Mouse (Mus musculus) liver, embryonic 12.5 days (tissue): Measurements from ENCODE around the gene Olfr143. TPM values are rescaled to one million over a fixed set of nuclear protein-coding genes. Genes with fewer than 3 reads are reported as not detected.

Source experiments
- ATAC-seq: fragments of 200-750 bp; cut with Nextera tagmentation; 2 replicates; pipeline ENCODE4 v1.8.0; 2017; ENCODE audit warnings: moderate number of reproducible peaks, mild to moderate bottlenecking, moderate library complexity
- H3K27ac ChIP-seq: fragments of 300-500 bp; sonication (generic); 2 replicates; pipeline ENCODE4 v1.5.1; 2016; ENCODE audit warnings: mild to moderate bottlenecking
- H3K27me3 ChIP-seq: fragments of 300-500 bp; sonication (generic); replicated peaks from 2 replicates; pipeline ENCODE4 v1.6.1; 2016; ENCODE audit warnings: mild to moderate bottlenecking, moderate library complexity
- H3K36me3 ChIP-seq: fragments of 300-500 bp; sonication (generic); 2 replicates; pipeline ENCODE4 v1.6.1; 2016; ENCODE audit warnings: mild to moderate bottlenecking, moderate library complexity
- H3K4me1 ChIP-seq: fragments of 300-500 bp; sonication (generic); 2 replicates; pipeline ENCODE4 v1.6.1; 2016
- H3K4me2 ChIP-seq: fragments of 300-500 bp; sonication (generic); 2 replicates; pipeline ENCODE4 v1.6.1; 2016; ENCODE audit warnings: mild to moderate bottlenecking, moderate library complexity
- H3K4me3 ChIP-seq: fragments of 300-500 bp; sonication (generic); 2 replicates; pipeline ENCODE4 v1.5.1; 2016; ENCODE audit warnings: mild to moderate bottlenecking, moderate library complexity
- H3K9ac ChIP-seq: fragments of 300-500 bp; sonication (generic); 2 replicates; pipeline ENCODE4 v1.6.1; 2016; ENCODE audit warnings: mild to moderate bottlenecking, moderate library complexity
- H3K9me3 ChIP-seq: fragments of 300-500 bp; sonication (generic); replicated peaks from 2 replicates; pipeline ENCODE4 v1.6.1; 2016; ENCODE audit warnings: mild to moderate bottlenecking, moderate library complexity
- WGBS: fragments of 180-500 bp; shearing (Covaris S2); methylation state at CpG from one replicate; pipeline ENCODE4 v1.1.7; 2016; ENCODE audit not compliant: insufficient replicate concordance; 5-methylcytosine and 5-hydroxymethylcytosine counted together
- polyA plus RNA-seq: library from polyadenylated mRNA; unstranded; fragments of >200 nt; fragmentation: Nextera tagmentation; extraction: Ambion mirVana; gene quantifications from 2 replicates; pipeline ENCODE4 v1.2.1, GENCODE M21; 2016

Gene Olfr143
- polyA plus RNA-seq: not detected in 2 replicates

DNA sequence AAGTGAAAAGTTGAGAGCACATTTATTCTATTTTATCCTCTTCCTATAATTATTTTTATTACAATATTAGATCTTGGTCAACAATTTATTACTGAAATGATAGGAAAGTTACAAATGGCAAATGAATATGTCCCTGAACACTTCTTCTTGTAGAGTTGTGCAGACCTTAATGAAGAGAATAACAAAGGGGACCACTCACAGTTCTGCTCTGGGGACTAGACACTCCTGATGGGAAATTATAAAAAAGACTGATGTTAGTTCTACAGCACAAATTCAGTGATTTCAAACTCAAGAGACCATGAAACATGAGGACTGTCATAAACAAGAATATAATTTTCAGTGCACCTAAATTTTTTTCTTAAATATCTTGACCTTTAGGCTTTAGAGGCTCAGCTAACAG is at the start of gene Olfr143:
Gene Olfr143 (plus strand): TSS at position 301 of the 400 bp plus-strand sequence.
- Histone ChIP-seq H3K9me3 (no peaks in the 10 kb centered on the region), H3K4me2 (no peak within 1 kb of the TSS), H3K27ac (no peak within 1 kb of the TSS), H3K36me3 (no peaks in the 10 kb centered on the region), H3K9ac (no peak within 1 kb of the TSS), H3K27me3 (no peaks in the 10 kb centered on the region), H3K4me1 (no peaks in the 10 kb centered on the region), H3K4me3 (no peak within 1 kb of the TSS)
- no peak for ATAC-seq

DNA sequence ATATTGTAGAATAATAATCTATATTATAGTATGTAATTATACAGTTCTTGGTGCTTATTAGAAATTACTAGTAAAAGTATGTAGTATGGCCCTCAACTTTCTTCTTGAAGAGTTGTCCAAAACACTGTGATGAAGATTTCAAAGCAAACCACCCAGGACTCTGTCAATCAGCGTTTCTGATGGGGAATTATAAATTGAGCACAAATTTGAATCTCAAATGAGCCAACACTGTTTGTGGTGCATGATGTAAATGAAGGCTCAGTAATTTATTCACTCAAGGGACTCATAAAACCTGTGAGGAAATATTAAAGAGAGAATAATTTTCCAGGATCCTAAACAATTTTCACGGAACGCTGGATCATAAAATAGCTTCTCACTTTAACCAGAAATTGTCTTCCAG is 44.5 kb upstream of the Olfr143 start, which contains the start of gene Olfr893:
Gene Olfr893 (plus strand): TSS at position 301 of the 400 bp plus-strand sequence.
- WGBS: 64% methylated on average over 3 of the region's 3 CpGs
- Histone ChIP-seq H3K27me3 (no peaks in the 10 kb centered on the region), H3K27ac (no peak within 1 kb of the TSS)

DNA sequence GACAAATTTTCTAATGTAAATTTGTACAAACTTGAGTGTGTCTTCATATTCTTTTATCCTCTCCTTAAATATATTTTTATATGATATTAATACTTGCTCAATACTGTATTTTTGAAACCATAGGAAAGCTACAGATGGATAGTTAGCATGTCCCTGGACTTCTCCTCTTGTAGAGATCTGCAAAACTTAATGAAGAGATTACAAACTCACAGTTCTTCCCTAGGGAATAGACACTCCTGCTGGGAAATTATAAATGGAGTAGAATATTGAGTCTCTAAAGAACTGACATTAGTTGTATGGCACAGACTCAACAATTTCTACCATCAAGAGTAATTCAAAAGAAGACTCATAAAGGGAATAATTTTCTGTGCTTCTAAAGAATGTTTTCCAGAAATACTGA is 34.8 kb upstream of the Olfr143 start, which contains the start of gene Olfr894:
Gene Olfr894 (plus strand): TSS at position 301 of the 400 bp plus-strand sequence.
- H3K4me1 ChIP-seq: no peaks in the 10 kb centered on the region
- no peak for ATAC-seq
- no peaks in the 10 kb centered on the region for H3K9me3 ChIP-seq
- no peaks in the 10 kb centered on the region for H3K27me3 ChIP-seq
- no peak within 1 kb of the TSS for H3K9ac ChIP-seq
- no peaks in the 10 kb centered on the region for H3K36me3 ChIP-seq
- H3K4me3 ChIP-seq: no peak within 1 kb of the TSS
- H3K4me2 ChIP-seq: no peak within 1 kb of the TSS
- H3K27ac ChIP-seq: no peak within 1 kb of the TSS

More for the DNA sequence above, 44.5 kb upstream of the Olfr143 start, which contains the start of gene Olfr893:
- H3K4me2 ChIP-seq: no peak within 1 kb of the TSS
- H3K4me1 ChIP-seq: no peaks in the 10 kb centered on the region
- no peak within 1 kb of the TSS for H3K9ac ChIP-seq
- no peaks in the 10 kb centered on the region for H3K36me3 ChIP-seq
- H3K9me3 ChIP-seq: no peaks in the 10 kb centered on the region
- H3K4me3 ChIP-seq: no peak within 1 kb of the TSS
- ATAC-seq: no peak

DNA sequence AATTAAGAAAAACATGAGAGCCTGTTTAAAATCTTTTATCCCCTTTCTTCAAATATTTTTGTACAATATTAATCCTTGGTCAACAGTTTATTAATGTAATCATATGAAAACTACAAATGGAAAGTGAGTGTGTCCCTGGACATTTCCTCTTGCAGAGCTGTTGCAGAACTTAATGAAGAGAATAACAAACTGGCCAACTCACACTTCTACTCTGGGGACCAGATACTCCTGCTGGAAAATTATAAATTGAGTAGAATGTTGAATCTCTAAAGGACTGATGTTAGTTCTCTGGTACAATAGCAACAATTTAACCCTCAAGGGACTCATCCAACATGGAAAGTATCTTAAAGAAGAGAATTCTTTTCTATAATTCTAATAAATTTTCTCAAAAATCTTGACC is 15.0 kb downstream of the Olfr143 start, which contains the start of gene Olfr895:
Gene Olfr895 (plus strand): TSS at position 301 of the 400 bp plus-strand sequence.
- no peak for ATAC-seq
- no peaks in the 10 kb centered on the region for H3K27me3 ChIP-seq
- H3K9me3 ChIP-seq: no peaks in the 10 kb centered on the region
- no peak within 1 kb of the TSS for H3K9ac ChIP-seq
- H3K4me1 ChIP-seq: no peaks in the 10 kb centered on the region
- no peak within 1 kb of the TSS for H3K4me2 ChIP-seq
- H3K4me3 ChIP-seq: no peak within 1 kb of the TSS
- no peak within 1 kb of the TSS for H3K27ac ChIP-seq
- no peaks in the 10 kb centered on the region for H3K36me3 ChIP-seq

DNA sequence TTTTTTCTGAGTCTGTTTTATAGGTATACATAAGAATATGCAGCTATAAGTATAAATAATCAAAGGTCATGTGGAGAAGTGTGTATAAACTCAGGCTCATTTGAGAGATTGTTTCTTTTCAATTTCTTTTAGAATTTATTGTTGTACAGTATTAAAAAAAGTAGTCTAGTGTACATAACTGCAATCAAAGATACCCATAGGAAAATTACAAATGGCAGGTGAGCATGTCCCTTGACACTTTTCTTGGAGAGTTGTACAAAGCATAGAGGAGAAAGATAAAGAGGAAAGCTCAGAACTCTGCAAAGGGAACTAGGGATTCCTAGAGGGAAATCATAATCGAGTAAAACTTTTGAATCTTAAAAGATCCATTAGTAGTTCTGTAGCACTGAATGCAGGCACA is 38.2 kb downstream of the Olfr143 start, which contains the start of gene Olfr896-ps1:
Gene Olfr896-ps1 (plus strand): TSS at position 301 of the 400 bp plus-strand sequence.
- WGBS: 56% methylated on average over 1 of the region's 1 CpGs
- H3K4me1 ChIP-seq: no peaks in the 10 kb centered on the region
- ATAC-seq: no peak
- no peak within 1 kb of the TSS for H3K4me3 ChIP-seq
- no peaks in the 10 kb centered on the region for H3K36me3 ChIP-seq
- H3K27me3 ChIP-seq: no peaks in the 10 kb centered on the region
- H3K9me3 ChIP-seq: no peaks in the 10 kb centered on the region
- H3K27ac ChIP-seq: no peak within 1 kb of the TSS
- H3K4me2 ChIP-seq: no peak within 1 kb of the TSS
- no peak within 1 kb of the TSS for H3K9ac ChIP-seq

Other genes with a start within 250 kb of the Olfr143 start
- gene Olfr883, start 227.0 kb upstream of the Olfr143 start, polyA plus RNA-seq: not detected in 2 replicates
- gene Olfr884, start 206.2 kb upstream of the Olfr143 start, polyA plus RNA-seq: not detected in 2 replicates
- gene Olfr885, start 191.5 kb upstream of the Olfr143 start, polyA plus RNA-seq: not detected in 2 replicates
- not detected in 2 replicates for gene Olfr887, start 168.7 kb upstream of the Olfr143 start, polyA plus RNA-seq
- gene Olfr888, start 144.6 kb upstream of the Olfr143 start, polyA plus RNA-seq: not detected in 2 replicates
- 0.25 and 0.32 TPM in 2 replicates for gene Olfr889, start 137.6 kb upstream of the Olfr143 start, polyA plus RNA-seq
- gene Olfr890, start 110.3 kb upstream of the Olfr143 start, polyA plus RNA-seq: not detected in 2 replicates
- gene Olfr891, start 72.0 kb upstream of the Olfr143 start, polyA plus RNA-seq: not detected in 2 replicates
- not detected in 2 replicates for gene Olfr893, start 44.4 kb upstream of the Olfr143 start, polyA plus RNA-seq
- not detected in 2 replicates for gene Olfr894, start 34.7 kb upstream of the Olfr143 start, polyA plus RNA-seq
- gene Olfr895, start 15.1 kb downstream of the Olfr143 start, polyA plus RNA-seq: not detected in 2 replicates
- gene Olfr896-ps1, start 38.3 kb downstream of the Olfr143 start, polyA plus RNA-seq: not detected in 2 replicates
- not detected in 2 replicates for gene Olfr25, start 76.3 kb downstream of the Olfr143 start, polyA plus RNA-seq
- not detected in 2 replicates for gene Olfr898, start 95.6 kb downstream of the Olfr143 start, polyA plus RNA-seq
- gene Olfr250, start 114.1 kb downstream of the Olfr143 start, polyA plus RNA-seq: not detected in 2 replicates
- not detected in 2 replicates for gene Olfr251, start 124.3 kb downstream of the Olfr143 start, polyA plus RNA-seq
- not detected in 2 replicates for gene Olfr147, start 148.9 kb downstream of the Olfr143 start, polyA plus RNA-seq
- not detected in 2 replicates for gene Olfr901, start 176.7 kb downstream of the Olfr143 start, polyA plus RNA-seq
- gene Olfr902, start 194.9 kb downstream of the Olfr143 start, polyA plus RNA-seq: not detected in 2 replicates
- gene Olfr904, start 210.4 kb downstream of the Olfr143 start, polyA plus RNA-seq: not detected in 2 replicates
- gene Olfr905, start 218.3 kb downstream of the Olfr143 start, polyA plus RNA-seq: not detected in 2 replicates
- not detected in 2 replicates for gene Olfr906, start 234.3 kb downstream of the Olfr143 start, polyA plus RNA-seq
- gene Olfr907, start 243.0 kb downstream of the Olfr143 start, polyA plus RNA-seq: not detected in 2 replicates